Mouse (Mus musculus): ENCODE data around the gene Morn1.

GRCm38 (mm10) chr4:155074418-155074817, 12.0 kb upstream of the Morn1 start:
- TF ChIP-seq CTCF (IDR thresholded peaks at IDR 0.05) (no peak), EP300 (IDR thresholded peaks at IDR 0.05) (no peak)

Measured in lung, postnatal 0 days (tissue).